Mouse (Mus musculus) urinary bladder, adult 18-20 months (tissue): Measurements from ENCODE around the gene Lrpprc.

Experiments used
- DNase-seq, 2 experiments: peaks; one replicate each; pipeline ENCODE4 v3.0.0; 2022; ENCODE audit warnings: low spot score in 2 of 2, mixed read lengths in 2 of 2

Gene Lrpprc

GRCm38 (mm10) chr17:84771882-84772281 lies 18.7 kb downstream of the Lrpprc start:
- DNase-seq = no peak

- no peak for DNase-seq
Observed at GRCm38 (mm10) chr17:84758971-84759370, 31.6 kb downstream of the Lrpprc start.

GRCm38 (mm10) chr17:84758374-84758773 lies 32.2 kb downstream of the Lrpprc start:
- DNase-seq = no peak

- no peak for DNase-seq
Observed at GRCm38 (mm10) chr17:84756090-84756489, 34.5 kb downstream of the Lrpprc start.

GRCm38 (mm10) chr17:84753489-84753888 lies 37.1 kb downstream of the Lrpprc start:
- no peak for DNase-seq

- DNase-seq = no peak
Observed at GRCm38 (mm10) chr17:84752286-84752685, 38.3 kb downstream of the Lrpprc start.

- DNase-seq = no peak
Observed at GRCm38 (mm10) chr17:84751630-84752191, 38.9 kb downstream of the Lrpprc start.

- DNase-seq = no peak
Observed at GRCm38 (mm10) chr17:84750130-84750529, 40.5 kb downstream of the Lrpprc start.

- no peak for DNase-seq
Observed at GRCm38 (mm10) chr17:84749297-84749696, 41.3 kb downstream of the Lrpprc start.

GRCm38 (mm10) chr17:84748152-84748682 lies 42.4 kb downstream of the Lrpprc start:
- DNase-seq = no peak

- no peak for DNase-seq
Observed at GRCm38 (mm10) chr17:84747212-84747611, 43.4 kb downstream of the Lrpprc start.

- no peak for DNase-seq
Observed at GRCm38 (mm10) chr17:84745001-84745400, 45.6 kb downstream of the Lrpprc start.

GRCm38 (mm10) chr17:84744256-84744655 lies 46.3 kb downstream of the Lrpprc start:
- DNase-seq = no peak

GRCm38 (mm10) chr17:84738073-84738797 lies 52.4 kb downstream of the Lrpprc start:
- no peak for DNase-seq

GRCm38 (mm10) chr17:84736719-84737118 lies 53.9 kb downstream of the Lrpprc start:
- DNase-seq = no peak

GRCm38 (mm10) chr17:84732612-84733011 lies 58.0 kb downstream of the Lrpprc start:
- DNase-seq = no peak

GRCm38 (mm10) chr17:84731361-84731760 lies 59.2 kb downstream of the Lrpprc start:
- DNase-seq = no peak

- no peak for DNase-seq
Observed at GRCm38 (mm10) chr17:84729140-84729539, 61.4 kb downstream of the Lrpprc start.

- no peak for DNase-seq
Observed at GRCm38 (mm10) chr17:84728201-84728911, 62.2 kb downstream of the Lrpprc start.

GRCm38 (mm10) chr17:84725163-84725562 lies 65.4 kb downstream of the Lrpprc start:
- no peak for DNase-seq

- no peak for DNase-seq
Observed at GRCm38 (mm10) chr17:84724028-84724427, 66.6 kb downstream of the Lrpprc start.

- no peak for DNase-seq
Observed at GRCm38 (mm10) chr17:84719105-84719504, 71.5 kb downstream of the Lrpprc start.

GRCm38 (mm10) chr17:84717416-84717815 lies 73.2 kb downstream of the Lrpprc start:
- no peak for DNase-seq
